Mouse (Mus musculus): ENCODE results near the gene 9130230L23Rik. TPM values are rescaled to one million over a fixed set of nuclear protein-coding genes. Genes with fewer than 3 reads are reported as not detected.

9130230L23Rik gene
- total and polyA plus RNA-seq, 2 experiments from 2014 or later, result not detected

DNA sequence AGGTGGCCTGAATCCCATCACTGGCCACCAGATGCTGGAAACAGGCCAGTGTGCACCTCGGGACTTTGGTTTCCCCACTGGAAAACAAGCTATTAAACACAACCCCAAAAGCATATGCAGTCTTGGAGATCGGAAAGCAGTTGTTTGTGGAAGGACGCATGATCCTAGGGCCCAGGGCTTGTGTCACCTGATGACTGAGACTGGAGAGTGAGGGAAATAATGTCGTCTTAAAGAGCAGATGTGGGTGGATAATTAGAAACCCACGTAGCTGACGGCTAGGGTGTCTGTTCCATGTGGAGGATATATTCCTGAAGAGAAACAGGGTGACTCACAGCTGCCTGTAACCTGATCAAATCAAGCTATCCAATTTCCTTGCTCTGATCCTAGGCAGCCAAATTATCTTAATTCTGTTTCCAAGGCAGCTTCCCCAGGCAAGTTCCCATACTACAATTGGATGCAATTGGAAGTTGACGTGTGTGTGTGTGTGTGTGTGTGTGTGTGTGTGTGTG lies 38.3 kb downstream of the 9130230L23Rik start:
- DNase-seq (ENCODE audit: low spot score), result no peak
- Histone ChIP-seq H3K4me1 (ENCODE audit: insufficient read depth, low read length) (no peaks in the 10 kb centered on the region), H3K4me2 (ENCODE audit: low read depth, low read length) (no peak overlapping the region), H3K4me3 (ENCODE audit: low read length) (no peak overlapping the region), H3K27ac (no peak overlapping the region), H3K9me3 (ENCODE audit: low read length) (no peaks in the 10 kb centered on the region), H3K27me3 (ENCODE audit: insufficient read depth, low read length) (no peaks in the 10 kb centered on the region), H3K9ac (replicated peaks; ENCODE audit: low read length) (no peak overlapping the region), H3K36me3 (ENCODE audit: insufficient read depth, low read length) (no peaks in the 10 kb centered on the region)
- TF ChIP-seq CTCF (IDR thresholded peaks at IDR 0.05; ENCODE audit: low read depth), result no peak
- no peak for ATAC-seq
- WGBS, result 58% methylated on average over 7 of the region's 7 CpGs

DNA sequence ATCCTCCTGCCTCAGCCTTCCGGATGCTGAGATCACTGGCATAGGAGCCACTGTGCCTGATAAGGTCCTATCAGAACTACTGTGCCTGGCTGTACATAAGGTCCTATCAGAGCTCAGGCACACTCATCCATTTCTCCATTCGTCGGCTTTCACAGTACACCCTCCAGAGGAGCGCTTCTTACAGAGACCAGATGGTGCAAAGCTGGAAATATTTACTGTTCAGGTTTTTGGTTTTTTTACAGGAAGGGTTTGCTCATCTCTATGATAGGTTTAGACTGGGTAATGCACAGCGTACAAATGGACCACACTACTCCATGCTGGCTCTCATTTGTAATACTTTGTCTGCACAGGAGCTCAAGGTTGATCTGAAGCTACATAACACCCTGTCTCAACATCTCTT lies 40.8 kb downstream of the 9130230L23Rik start:
- Histone ChIP-seq H3K4me1 (ENCODE audit: insufficient read depth, low read length) (no peaks in the 10 kb centered on the region), H3K9ac (replicated peaks; ENCODE audit: low read length) (no peak overlapping the region), H3K4me3 (ENCODE audit: low read length) (no peak overlapping the region), H3K4me2 (ENCODE audit: low read depth, low read length) (no peak overlapping the region), H3K36me3 (ENCODE audit: insufficient read depth, low read length) (no peaks in the 10 kb centered on the region), H3K27me3 (ENCODE audit: insufficient read depth, low read length) (no peaks in the 10 kb centered on the region), H3K9me3 (ENCODE audit: low read length) (no peaks in the 10 kb centered on the region), H3K27ac (no peak overlapping the region)
- DNase-seq (ENCODE audit: low spot score) (no peak), ATAC-seq (no peak)
- TF ChIP-seq CTCF (IDR thresholded peaks at IDR 0.05; ENCODE audit: low read depth), result no peak
- 90% methylated on average over 5 of the region's 5 CpGs for WGBS

DNA sequence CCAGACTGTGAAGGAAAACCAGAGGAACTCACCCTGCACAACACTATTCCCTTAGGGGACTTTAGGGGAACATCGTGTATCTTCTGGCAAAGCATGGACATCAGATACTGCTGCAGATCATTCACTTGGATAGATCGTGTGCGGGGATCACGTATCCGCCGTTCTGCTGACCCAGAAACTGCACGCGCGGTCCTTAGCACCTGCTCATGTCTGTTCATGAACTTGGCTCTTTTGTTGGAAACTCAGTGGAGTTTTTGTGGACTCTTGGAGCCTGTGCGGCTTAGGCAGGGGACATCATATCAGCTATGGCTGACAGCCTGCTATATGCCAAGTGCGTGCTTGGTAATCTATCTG lies 43.5 kb downstream of the 9130230L23Rik start:
- H3K4me2 ChIP-seq (ENCODE audit: low read depth, low read length), result no peak overlapping the region
- ATAC-seq, result no peak

DNA sequence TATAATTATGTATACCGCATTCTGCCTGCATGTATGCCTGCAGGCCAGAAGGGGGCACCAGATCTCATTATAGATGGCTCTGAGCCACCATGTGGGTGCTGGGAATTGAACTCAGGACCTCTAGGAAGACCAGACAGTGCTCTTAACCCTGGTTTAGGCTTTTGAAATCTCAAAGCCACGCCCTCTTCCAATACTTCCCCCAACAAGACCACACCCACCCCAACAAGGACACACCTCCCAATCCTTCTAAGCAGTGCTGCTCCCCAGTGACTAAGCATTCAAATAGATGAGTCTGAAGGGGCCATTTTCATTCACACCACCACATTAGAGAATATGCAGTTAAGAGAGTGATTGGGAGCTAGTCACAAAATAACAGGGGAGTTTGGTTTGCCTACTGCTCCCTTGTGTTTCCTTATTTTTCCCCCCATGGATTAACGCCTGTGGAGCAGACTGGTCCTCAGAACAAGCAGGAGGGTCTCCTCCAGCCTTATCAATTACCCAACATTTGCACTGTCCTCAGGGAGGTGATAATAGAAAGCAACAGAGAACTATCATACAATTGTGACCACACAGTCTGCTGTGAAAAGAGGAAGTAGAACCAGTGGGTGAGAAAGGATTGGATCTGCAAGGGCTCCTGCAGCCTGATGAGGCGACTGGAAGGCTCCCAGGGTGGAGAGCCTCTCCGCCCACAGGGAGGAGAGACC lies 44.0 kb downstream of the 9130230L23Rik start:
- no peak for DNase-seq (ENCODE audit: low spot score)
- no peak overlapping the region for H3K4me2 ChIP-seq (ENCODE audit: low read depth, low read length)
- no peak overlapping the region for H3K27ac ChIP-seq
- H3K9me3 ChIP-seq (ENCODE audit: low read length), result no peaks in the 10 kb centered on the region
- no peak for ATAC-seq
- no peak overlapping the region for H3K9ac ChIP-seq (replicated peaks; ENCODE audit: low read length)
- H3K27me3 ChIP-seq (ENCODE audit: insufficient read depth, low read length), result no peaks in the 10 kb centered on the region
- H3K4me3 ChIP-seq (ENCODE audit: low read length), result no peak overlapping the region
- no peak for TF ChIP-seq CTCF (IDR thresholded peaks at IDR 0.05; ENCODE audit: low read depth)
- WGBS, result 79% methylated on average over 5 of the region's 5 CpGs
- no peaks in the 10 kb centered on the region for H3K4me1 ChIP-seq (ENCODE audit: insufficient read depth, low read length)
- H3K36me3 ChIP-seq (ENCODE audit: insufficient read depth, low read length), result no peaks in the 10 kb centered on the region

More for the DNA sequence above, 43.5 kb downstream of the 9130230L23Rik start:
- no peaks in the 10 kb centered on the region for H3K9me3 ChIP-seq (ENCODE audit: low read length)
- no peaks in the 10 kb centered on the region for H3K36me3 ChIP-seq (ENCODE audit: insufficient read depth, low read length)
- DNase-seq (ENCODE audit: low spot score), result no peak
- WGBS, result 93% methylated on average over 11 of the region's 11 CpGs
- TF ChIP-seq CTCF (IDR thresholded peaks at IDR 0.05; ENCODE audit: low read depth), result no peak
- H3K4me1 ChIP-seq (ENCODE audit: insufficient read depth, low read length), result no peaks in the 10 kb centered on the region
- no peak overlapping the region for H3K27ac ChIP-seq
- no peaks in the 10 kb centered on the region for H3K27me3 ChIP-seq (ENCODE audit: insufficient read depth, low read length)
- no peak overlapping the region for H3K4me3 ChIP-seq (ENCODE audit: low read length)
- no peak overlapping the region for H3K9ac ChIP-seq (replicated peaks; ENCODE audit: low read length)

DNA sequence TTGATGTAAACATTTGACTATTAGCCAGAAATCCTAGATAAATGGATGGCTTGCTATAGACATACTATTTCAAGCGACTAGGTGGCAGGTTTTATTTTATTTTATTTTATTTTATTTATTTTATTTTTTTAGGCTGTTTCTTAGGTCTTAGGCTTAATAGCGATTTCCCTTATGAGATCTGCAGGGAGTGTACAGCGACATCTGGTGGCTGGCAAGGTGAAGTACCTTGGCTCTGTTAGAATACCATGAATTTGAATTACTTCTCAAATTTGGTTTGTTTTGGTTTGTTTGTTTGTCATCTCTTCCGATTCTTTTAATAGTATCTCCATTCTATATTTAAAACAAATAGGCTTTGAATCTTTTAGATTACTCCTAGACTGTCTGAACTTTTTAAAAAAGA lies 45.5 kb downstream of the 9130230L23Rik start:
- peak; percentile 87 for TF ChIP-seq CTCF (IDR thresholded peaks at IDR 0.05; ENCODE audit: low read depth)
- Histone ChIP-seq H3K9ac (replicated peaks; ENCODE audit: low read length) (no peak overlapping the region), H3K36me3 (ENCODE audit: insufficient read depth, low read length) (no peaks in the 10 kb centered on the region), H3K4me1 (ENCODE audit: insufficient read depth, low read length) (no peaks in the 10 kb centered on the region), H3K4me3 (ENCODE audit: low read length) (no peak overlapping the region), H3K4me2 (ENCODE audit: low read depth, low read length) (no peak overlapping the region), H3K9me3 (ENCODE audit: low read length) (no peaks in the 10 kb centered on the region), H3K27ac (no peak overlapping the region), H3K27me3 (ENCODE audit: insufficient read depth, low read length) (no peaks in the 10 kb centered on the region)
- under 1% methylated on average over 4 of the region's 4 CpGs for WGBS
- DNase-seq (ENCODE audit: low spot score) (peak; percentile 80), ATAC-seq (no peak)

DNA sequence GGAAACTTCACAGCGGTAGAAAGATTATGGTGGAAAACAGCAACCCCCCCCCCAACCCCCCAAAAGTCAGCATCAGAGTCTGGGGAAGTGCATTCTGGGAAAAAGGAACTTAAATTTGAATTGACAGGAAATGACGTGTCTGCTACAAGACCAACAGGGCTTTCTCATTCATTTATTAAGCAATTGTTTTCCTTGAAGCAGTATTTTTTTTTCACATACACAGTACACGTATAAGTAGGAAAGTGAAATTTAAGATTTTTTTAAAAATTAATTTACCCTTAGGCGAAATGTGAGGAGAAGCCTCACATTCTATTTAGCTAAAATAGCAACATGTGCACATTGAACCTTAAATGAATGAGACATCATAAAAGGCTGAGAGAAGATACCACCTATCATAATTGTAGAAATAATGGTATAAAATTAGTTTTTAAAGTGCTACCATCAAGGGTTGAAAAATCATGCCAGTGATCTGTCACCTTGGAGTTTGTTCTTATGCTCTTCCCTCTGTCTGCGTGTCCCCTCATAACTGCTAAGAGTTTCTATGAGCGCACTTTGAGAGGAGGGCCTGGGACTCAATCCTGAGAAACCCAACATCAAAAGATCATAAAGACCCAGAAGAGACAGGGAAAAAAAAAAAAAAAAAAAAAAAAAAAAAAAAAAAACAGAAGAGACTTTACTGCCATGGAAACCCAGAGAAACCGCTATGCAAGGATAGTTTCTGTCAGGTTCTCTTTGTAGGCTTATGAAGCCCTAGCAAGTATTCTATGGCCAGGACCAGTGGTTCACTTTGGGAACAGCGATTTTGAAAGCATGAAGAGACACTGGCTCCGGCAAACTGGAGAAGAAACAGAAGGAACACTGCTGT lies 47.7 kb downstream of the 9130230L23Rik start:
- Histone ChIP-seq H3K27me3 (ENCODE audit: insufficient read depth, low read length) (no peaks in the 10 kb centered on the region), H3K4me2 (ENCODE audit: low read depth, low read length) (peak overlapping the region; percentile 42), H3K4me3 (ENCODE audit: low read length) (peak overlapping the region; percentile 23), H3K9ac (replicated peaks; ENCODE audit: low read length) (no peak overlapping the region), H3K4me1 (ENCODE audit: insufficient read depth, low read length) (no peaks in the 10 kb centered on the region), H3K27ac (no peak overlapping the region), H3K36me3 (ENCODE audit: insufficient read depth, low read length) (no peaks in the 10 kb centered on the region), H3K9me3 (ENCODE audit: low read length) (no peaks in the 10 kb centered on the region)
- DNase-seq (ENCODE audit: low spot score) (no peak), ATAC-seq (0 out of 2 replicates have a peak, but pooled peaks have one; percentile 2)
- no peak for TF ChIP-seq CTCF (IDR thresholded peaks at IDR 0.05; ENCODE audit: low read depth)
- 79% methylated on average over 9 of the region's 9 CpGs for WGBS

All from hindbrain, postnatal 0 days (tissue).